Mouse (Mus musculus): ENCODE measurements at regions not wholly inside any gene's neighbourhood (a gene's known extent, or its start where the extent isn't known, plus 50 kb on each side); places are given as distances from the start of the nearest gene placed in this dataset.

GRCm38 (mm10) chr5:126530806-126531527 lies 710.6 kb upstream of the Tmem132c start:
- no peak for TF ChIP-seq TAL1 (conservative IDR thresholded peaks at IDR 0.05; ENCODE audit: low read depth, low read length)
- no peak for TF ChIP-seq GATA1 (IDR thresholded peaks at IDR 0.05; ENCODE audit: borderline replicate concordance, low read length)
- no peak for TF ChIP-seq CTCF (IDR thresholded peaks at IDR 0.05; ENCODE audit: low read depth, low read length)
- TF ChIP-seq GATA2 (IDR thresholded peaks at IDR 0.05; ENCODE audit: borderline replicate concordance, low read depth, low read length): no peak
- TF ChIP-seq POLR2AphosphoS5 (IDR thresholded peaks at IDR 0.05; ENCODE audit: insufficient replicate concordance, low read depth, low read length): no peak
- no peaks in the 10 kb centered on the region for H3K27me3 ChIP-seq (ENCODE audit: insufficient read depth, low read length)
- DNase-seq (ENCODE audit: low spot score) (no peak), ATAC-seq (ENCODE audit: extremely low read depth, insufficient number of reproducible peaks, low FRiP score, poor library complexity, severe bottlenecking) (no peak)
- no peaks in the 10 kb centered on the region for H3K36me3 ChIP-seq (replicated peaks)
- no peak overlapping the region for H3K4me3 ChIP-seq (ENCODE audit: low read depth, low read length)
- H3K9me3 ChIP-seq (replicated peaks): peaks cover 20% of the 10 kb centered on the region
- H3K4me1 ChIP-seq (ENCODE audit: insufficient read depth, low read depth, low read length): no peaks in the 10 kb centered on the region

- no peaks in the 10 kb centered on the region for H3K4me1 ChIP-seq (ENCODE audit: insufficient read depth, low read depth, low read length)
- no peak overlapping the region for H3K4me3 ChIP-seq (ENCODE audit: low read depth, low read length)
- peaks cover 25% of the 10 kb centered on the region for H3K9me3 ChIP-seq (replicated peaks)
- no peaks in the 10 kb centered on the region for H3K27me3 ChIP-seq (ENCODE audit: insufficient read depth, low read length)
- no peak for ATAC-seq (ENCODE audit: extremely low read depth, insufficient number of reproducible peaks, low FRiP score, poor library complexity, severe bottlenecking)
- no peaks in the 10 kb centered on the region for H3K36me3 ChIP-seq (replicated peaks)
- DNase-seq (ENCODE audit: low spot score): no peak
- TF ChIP-seq TAL1 (conservative IDR thresholded peaks at IDR 0.05; ENCODE audit: low read depth, low read length) (no peak), GATA1 (IDR thresholded peaks at IDR 0.05; ENCODE audit: borderline replicate concordance, low read length) (no peak), GATA2 (IDR thresholded peaks at IDR 0.05; ENCODE audit: borderline replicate concordance, low read depth, low read length) (no peak), CTCF (IDR thresholded peaks at IDR 0.05; ENCODE audit: low read depth, low read length) (no peak), POLR2AphosphoS5 (IDR thresholded peaks at IDR 0.05; ENCODE audit: insufficient replicate concordance, low read depth, low read length) (no peak)
Measured at GRCm38 (mm10) chr5:126531528-126531894, 710.1 kb upstream of the Tmem132c start.

GRCm38 (mm10) chr5:126531975-126532374 lies 709.6 kb upstream of the Tmem132c start:
- Histone ChIP-seq H3K4me1 (ENCODE audit: insufficient read depth, low read depth, low read length) (no peaks in the 10 kb centered on the region), H3K27me3 (ENCODE audit: insufficient read depth, low read length) (no peaks in the 10 kb centered on the region), H3K4me3 (ENCODE audit: low read depth, low read length) (no peak overlapping the region), H3K36me3 (replicated peaks) (no peaks in the 10 kb centered on the region), H3K9me3 (replicated peaks) (peaks cover 26% of the 10 kb centered on the region)
- TF ChIP-seq GATA1 (IDR thresholded peaks at IDR 0.05; ENCODE audit: borderline replicate concordance, low read length) (no peak), CTCF (IDR thresholded peaks at IDR 0.05; ENCODE audit: low read depth, low read length) (no peak), TAL1 (conservative IDR thresholded peaks at IDR 0.05; ENCODE audit: low read depth, low read length) (no peak), GATA2 (IDR thresholded peaks at IDR 0.05; ENCODE audit: borderline replicate concordance, low read depth, low read length) (no peak), POLR2AphosphoS5 (IDR thresholded peaks at IDR 0.05; ENCODE audit: insufficient replicate concordance, low read depth, low read length) (no peak)
- DNase-seq (ENCODE audit: low spot score): no peak
- no peak for ATAC-seq (ENCODE audit: extremely low read depth, insufficient number of reproducible peaks, low FRiP score, poor library complexity, severe bottlenecking)

- DNase-seq (ENCODE audit: low spot score) (no peak), ATAC-seq (ENCODE audit: extremely low read depth, insufficient number of reproducible peaks, low FRiP score, poor library complexity, severe bottlenecking) (no peak)
- peaks cover 24% of the 10 kb centered on the region for H3K9me3 ChIP-seq (replicated peaks)
- H3K36me3 ChIP-seq (replicated peaks): no peaks in the 10 kb centered on the region
- TF ChIP-seq POLR2AphosphoS5 (IDR thresholded peaks at IDR 0.05; ENCODE audit: insufficient replicate concordance, low read depth, low read length): no peak
- no peak for TF ChIP-seq GATA2 (IDR thresholded peaks at IDR 0.05; ENCODE audit: borderline replicate concordance, low read depth, low read length)
- no peak for TF ChIP-seq GATA1 (IDR thresholded peaks at IDR 0.05; ENCODE audit: borderline replicate concordance, low read length)
- no peak for TF ChIP-seq TAL1 (conservative IDR thresholded peaks at IDR 0.05; ENCODE audit: low read depth, low read length)
- TF ChIP-seq CTCF (IDR thresholded peaks at IDR 0.05; ENCODE audit: low read depth, low read length): no peak
- no peaks in the 10 kb centered on the region for H3K4me1 ChIP-seq (ENCODE audit: insufficient read depth, low read depth, low read length)
- no peak overlapping the region for H3K4me3 ChIP-seq (ENCODE audit: low read depth, low read length)
- H3K27me3 ChIP-seq (ENCODE audit: insufficient read depth, low read length): no peaks in the 10 kb centered on the region
Measured at GRCm38 (mm10) chr5:126538072-126538471, 703.5 kb upstream of the Tmem132c start.

GRCm38 (mm10) chr5:126544261-126544976 lies 697.2 kb upstream of the Tmem132c start:
- Histone ChIP-seq H3K27me3 (ENCODE audit: insufficient read depth, low read length) (no peaks in the 10 kb centered on the region), H3K36me3 (replicated peaks) (no peaks in the 10 kb centered on the region), H3K9me3 (replicated peaks) (peaks cover 32% of the 10 kb centered on the region), H3K4me3 (ENCODE audit: low read depth, low read length) (no peak overlapping the region), H3K4me1 (ENCODE audit: insufficient read depth, low read depth, low read length) (no peaks in the 10 kb centered on the region)
- DNase-seq (ENCODE audit: low spot score): no peak
- no peak for TF ChIP-seq CTCF (IDR thresholded peaks at IDR 0.05; ENCODE audit: low read depth, low read length)
- no peak for TF ChIP-seq GATA2 (IDR thresholded peaks at IDR 0.05; ENCODE audit: borderline replicate concordance, low read depth, low read length)
- TF ChIP-seq TAL1 (conservative IDR thresholded peaks at IDR 0.05; ENCODE audit: low read depth, low read length): no peak
- no peak for ATAC-seq (ENCODE audit: extremely low read depth, insufficient number of reproducible peaks, low FRiP score, poor library complexity, severe bottlenecking)

- no peaks in the 10 kb centered on the region for H3K4me1 ChIP-seq (ENCODE audit: insufficient read depth, low read depth, low read length)
- TF ChIP-seq CTCF (IDR thresholded peaks at IDR 0.05; ENCODE audit: low read depth, low read length): no peak
- no peaks in the 10 kb centered on the region for H3K36me3 ChIP-seq (replicated peaks)
- H3K27me3 ChIP-seq (ENCODE audit: insufficient read depth, low read length): no peaks in the 10 kb centered on the region
- DNase-seq (ENCODE audit: low spot score): no peak
- no peak for ATAC-seq (ENCODE audit: extremely low read depth, insufficient number of reproducible peaks, low FRiP score, poor library complexity, severe bottlenecking)
- H3K9me3 ChIP-seq (replicated peaks): peaks cover 32% of the 10 kb centered on the region
- no peak overlapping the region for H3K4me3 ChIP-seq (ENCODE audit: low read depth, low read length)
Measured at GRCm38 (mm10) chr5:126547841-126548240, 693.8 kb upstream of the Tmem132c start.
